Mouse (Mus musculus) liver, embryonic 11.5 days (tissue): Measurements from ENCODE around the gene Gm28729. TPM values are rescaled to one million over a fixed set of nuclear protein-coding genes. Genes with fewer than 3 reads are reported as not detected.
"Not testable (repeated sequence)": the region's sequence is repeated elsewhere in the genome, so short reads cannot be mapped to it uniquely, and the experiment has no call there.

Experiments
- ATAC-seq: fragments of 200-750 bp; cut with Nextera tagmentation; replicated peaks from 2 replicates; pipeline ENCODE4 v1.8.0; 2017; ENCODE audit warnings: moderate number of reproducible peaks, mild to moderate bottlenecking, moderate TSS enrichment, moderate library complexity; ENCODE audit not compliant: low FRiP score
- DNase-seq: peaks from one replicate; pipeline ENCODE4 v3.0.0-alpha.2; 2017; ENCODE audit warnings: low spot score
- H3K27ac ChIP-seq: fragments of 300-500 bp; sonication (generic); 2 replicates; pipeline ENCODE4 v1.5.1; 2014; ENCODE audit warnings: mild to moderate bottlenecking, low read depth, low read length, control low read depth
- H3K27me3 ChIP-seq: fragments of 300-500 bp; sonication (generic); replicated peaks from 2 replicates; pipeline ENCODE4 v1.6.1; 2014; ENCODE audit warnings: low read length, mixed read lengths; ENCODE audit not compliant: control insufficient read depth, insufficient read depth
- H3K36me3 ChIP-seq: fragments of 300-500 bp; sonication (generic); 2 replicates; pipeline ENCODE4 v1.6.1; 2014; ENCODE audit warnings: mild to moderate bottlenecking, low read length, moderate library complexity, mixed read lengths; ENCODE audit not compliant: control insufficient read depth, insufficient read depth
- H3K4me1 ChIP-seq: fragments of 300-500 bp; sonication (generic); replicated peaks from 2 replicates; pipeline ENCODE4 v1.6.1; 2014; ENCODE audit warnings: low read length, mixed read lengths; ENCODE audit not compliant: control insufficient read depth, insufficient read depth
- H3K4me2 ChIP-seq: fragments of 300-500 bp; sonication (generic); 2 replicates; pipeline ENCODE4 v1.6.1; 2014; ENCODE audit warnings: mild to moderate bottlenecking, control low read depth, moderate library complexity
- H3K4me3 ChIP-seq: fragments of 300-500 bp; sonication (generic); 2 replicates; pipeline ENCODE4 v1.5.1; 2014; ENCODE audit warnings: low read depth, low read length, control low read depth
- H3K9ac ChIP-seq: fragments of 300-500 bp; sonication (generic); 2 replicates; pipeline ENCODE4 v1.6.1; 2014; ENCODE audit warnings: low read depth, low read length, control low read depth
- H3K9me3 ChIP-seq: fragments of 300-500 bp; sonication (generic); 2 replicates; pipeline ENCODE4 v1.6.1; 2016; ENCODE audit warnings: low read length, inconsistent platforms, mixed read lengths; ENCODE audit not compliant: control insufficient read depth
- WGBS: fragments of 180-500 bp; shearing (Covaris S2); extraction: QIAGEN DNeasy Blood & Tissue Kit; methylation state at CpG from one replicate; pipeline ENCODE4 v1.1.7; 2014; 5-methylcytosine and 5-hydroxymethylcytosine counted together
- polyA plus RNA-seq: library from polyadenylated mRNA; unstranded; fragments of >200 nt; fragmentation: Nextera tagmentation; extraction: Ambion mirVana; gene quantifications from 2 replicates; pipeline ENCODE4 v1.2.1, GENCODE M21; 2014

The Gm28729 gene
- polyA plus RNA-seq, 1 experiment from 2014 or later = not detected

GRCm38 (mm10) chr9:96543643-96544640 is 18.9 kb upstream of the Gm28729 start:
- peak overlapping the region; percentile 61 for H3K4me2 ChIP-seq
- H3K27ac ChIP-seq = no peak overlapping the region
- no peaks in the 10 kb centered on the region for H3K27me3 ChIP-seq
- no peak overlapping the region for H3K4me3 ChIP-seq
- 30% methylated on average over 27 of the region's 27 CpGs for WGBS
- no peak overlapping the region for H3K9ac ChIP-seq
- ATAC-seq (peak; percentile 95), DNase-seq (peak; percentile 78)
- no peaks in the 10 kb centered on the region for H3K9me3 ChIP-seq
- no peaks in the 10 kb centered on the region for H3K4me1 ChIP-seq
- 0 out of 2 replicates have a peak, but pooled peaks cover 5% of the 10 kb centered on the region for H3K36me3 ChIP-seq

- H3K9ac ChIP-seq = no peak overlapping the region
- 60% methylated on average over 10 of the region's 10 CpGs for WGBS
These were observed 13.9 kb upstream of the Gm28729 start for GRCm38 (mm10) chr9:96538916-96539315.

GRCm38 (mm10) chr9:96537615-96537919 is 12.5 kb upstream of the Gm28729 start:
- DNase-seq = no peak
- no peak overlapping the region for H3K4me2 ChIP-seq
- no peak overlapping the region for H3K4me3 ChIP-seq

More at GRCm38 (mm10) chr9:96538916-96539315, 13.9 kb upstream of the Gm28729 start:
- Histone ChIP-seq H3K4me1 (peaks cover 5% of the 10 kb centered on the region; the same call in 1 of the 2 replicates), H3K27me3 (no peaks in the 10 kb centered on the region), H3K36me3 (0 out of 2 replicates have a peak, but pooled peaks cover 2% of the 10 kb centered on the region), H3K27ac (no peak overlapping the region), H3K4me2 (no peak overlapping the region), H3K4me3 (no peak overlapping the region), H3K9me3 (no peaks in the 10 kb centered on the region)
- ATAC-seq = no peak
- DNase-seq = peak; percentile 25

GRCm38 (mm10) chr9:96536895-96537614 is 12.0 kb upstream of the Gm28729 start:
- peak overlapping the region; percentile 45 for H3K4me3 ChIP-seq
- peak overlapping the region; percentile 65 for H3K9ac ChIP-seq
- peak; percentile 85 for ATAC-seq
- peak overlapping the region; percentile 68 for H3K4me2 ChIP-seq
- 28% methylated on average over 37 of the region's 37 CpGs for WGBS
- H3K27ac ChIP-seq = 0 out of 2 replicates have a peak overlapping the region, but pooled peaks have one; percentile 21
- H3K36me3 ChIP-seq = 0 out of 2 replicates have a peak, but pooled peaks cover 2% of the 10 kb centered on the region
- no peaks in the 10 kb centered on the region for H3K27me3 ChIP-seq
- H3K9me3 ChIP-seq = no peaks in the 10 kb centered on the region
- DNase-seq = peak; percentile 80
- H3K4me1 ChIP-seq = peaks cover 5% of the 10 kb centered on the region; the same call in 1 of the 2 replicates

More at GRCm38 (mm10) chr9:96537615-96537919, 12.5 kb upstream of the Gm28729 start:
- no peak overlapping the region for H3K9ac ChIP-seq
- H3K27ac ChIP-seq = no peak overlapping the region
- 0 out of 2 replicates have a peak, but pooled peaks cover 2% of the 10 kb centered on the region for H3K36me3 ChIP-seq
- no peak for ATAC-seq
- H3K4me1 ChIP-seq = peaks cover 5% of the 10 kb centered on the region; the same call in 1 of the 2 replicates
- no peaks in the 10 kb centered on the region for H3K27me3 ChIP-seq
- no peaks in the 10 kb centered on the region for H3K9me3 ChIP-seq
- 95% methylated on average over 6 of the region's 6 CpGs for WGBS

- not testable (repeated sequence) for H3K4me2 ChIP-seq, H3K4me1 ChIP-seq, H3K9ac ChIP-seq, H3K9me3 ChIP-seq, H3K27ac ChIP-seq, H3K36me3 ChIP-seq, DNase-seq, H3K27me3 ChIP-seq, H3K4me3 ChIP-seq
- 70% methylated on average over 4 of the region's 4 CpGs for WGBS
- peak; percentile 25; the same call in 1 of the 2 replicates for ATAC-seq
These were observed 11.0 kb upstream of the Gm28729 start for GRCm38 (mm10) chr9:96536093-96536492.

- ATAC-seq (no peak), DNase-seq (no peak)
- Histone ChIP-seq H3K4me3 (no peak overlapping the region), H3K27me3 (no peaks in the 10 kb centered on the region), H3K4me2 (no peak overlapping the region), H3K36me3 (no peaks in the 10 kb centered on the region), H3K9me3 (no peaks in the 10 kb centered on the region), H3K4me1 (peaks cover 5% of the 10 kb centered on the region; the same call in 1 of the 2 replicates), H3K27ac (no peak overlapping the region), H3K9ac (no peak overlapping the region)
- WGBS = 85% methylated on average over 6 of the region's 6 CpGs
These were observed 10.4 kb upstream of the Gm28729 start for GRCm38 (mm10) chr9:96535431-96535830.

- H3K27ac ChIP-seq = no peak overlapping the region
- DNase-seq = no peak
- no peaks in the 10 kb centered on the region for H3K36me3 ChIP-seq
- no peaks in the 10 kb centered on the region for H3K27me3 ChIP-seq
- H3K4me1 ChIP-seq = peaks cover 5% of the 10 kb centered on the region; the same call in 1 of the 2 replicates
- no peak overlapping the region for H3K9ac ChIP-seq
- ATAC-seq = no peak
- WGBS = 87% methylated on average over 4 of the region's 4 CpGs
- no peak overlapping the region for H3K4me3 ChIP-seq
- no peaks in the 10 kb centered on the region for H3K9me3 ChIP-seq
- H3K4me2 ChIP-seq = no peak overlapping the region
These were observed 9.2 kb upstream of the Gm28729 start for GRCm38 (mm10) chr9:96534256-96534655.

- H3K4me3 ChIP-seq = no peak overlapping the region
- H3K27ac ChIP-seq = no peak overlapping the region
- H3K9me3 ChIP-seq = no peaks in the 10 kb centered on the region
- DNase-seq = no peak
- no peaks in the 10 kb centered on the region for H3K36me3 ChIP-seq
- H3K4me1 ChIP-seq = peaks cover 5% of the 10 kb centered on the region; the same call in 1 of the 2 replicates
- no peak overlapping the region for H3K4me2 ChIP-seq
- no peak for ATAC-seq
- WGBS = 74% methylated on average over 6 of the region's 6 CpGs
- no peak overlapping the region for H3K9ac ChIP-seq
- no peaks in the 10 kb centered on the region for H3K27me3 ChIP-seq
These were observed 8.4 kb upstream of the Gm28729 start for GRCm38 (mm10) chr9:96533476-96533875.
